Mouse (Mus musculus) midbrain, embryonic 15.5 days (tissue): ENCODE data around the gene Hoxc9. TPM values are rescaled to one million over a fixed set of nuclear protein-coding genes. Genes with fewer than 3 reads are reported as not detected.

Source experiments
- ATAC-seq: fragments of 200-750 bp; cut with Nextera tagmentation; replicated peaks from 2 replicates; pipeline ENCODE4 v1.8.0; 2017; ENCODE audit warnings: moderate TSS enrichment
- H3K27ac ChIP-seq: fragments of 300-500 bp; sonication (generic); 2 replicates; pipeline ENCODE4 v1.5.1; 2015; ENCODE audit warnings: mild to moderate bottlenecking, inconsistent platforms
- H3K27me3 ChIP-seq: fragments of 300-500 bp; sonication (generic); replicated peaks from 2 replicates; pipeline ENCODE4 v1.6.1; 2015; ENCODE audit warnings: inconsistent platforms
- H3K36me3 ChIP-seq: fragments of 300-500 bp; sonication (generic); replicated peaks from 2 replicates; pipeline ENCODE4 v1.6.1; 2015; ENCODE audit warnings: inconsistent platforms
- H3K4me1 ChIP-seq: fragments of 300-500 bp; sonication (generic); 2 replicates; pipeline ENCODE4 v1.6.1; 2015; ENCODE audit warnings: inconsistent platforms
- H3K4me2 ChIP-seq: fragments of 300-500 bp; sonication (generic); 2 replicates; pipeline ENCODE4 v1.6.1; 2015; ENCODE audit warnings: inconsistent platforms, mild to moderate bottlenecking, moderate library complexity
- H3K4me3 ChIP-seq: fragments of 300-500 bp; sonication (generic); 2 replicates; pipeline ENCODE4 v1.5.1; 2015; ENCODE audit warnings: mild to moderate bottlenecking, inconsistent platforms
- H3K9ac ChIP-seq: fragments of 300-500 bp; sonication (generic); 2 replicates; pipeline ENCODE4 v1.6.1; 2015; ENCODE audit warnings: mild to moderate bottlenecking, inconsistent platforms
- H3K9me3 ChIP-seq: fragments of 300-500 bp; sonication (generic); 2 replicates; pipeline ENCODE4 v1.6.1; 2016; ENCODE audit warnings: inconsistent platforms
- WGBS: fragments of 180-500 bp; shearing (Covaris S2); methylation state at CpG from one replicate; pipeline ENCODE4 v1.1.7; 2015; ENCODE audit warnings: mixed read lengths; 5-methylcytosine and 5-hydroxymethylcytosine counted together
- polyA plus RNA-seq: library from polyadenylated mRNA; unstranded; fragments of >200 nt; fragmentation: Nextera tagmentation; extraction: Ambion mirVana; gene quantifications from 2 replicates; pipeline ENCODE4 v1.2.1, GENCODE M21; 2015

Hoxc9 gene
- polyA plus RNA-seq, 1 experiment from 2014 or later, result not detected

DNA sequence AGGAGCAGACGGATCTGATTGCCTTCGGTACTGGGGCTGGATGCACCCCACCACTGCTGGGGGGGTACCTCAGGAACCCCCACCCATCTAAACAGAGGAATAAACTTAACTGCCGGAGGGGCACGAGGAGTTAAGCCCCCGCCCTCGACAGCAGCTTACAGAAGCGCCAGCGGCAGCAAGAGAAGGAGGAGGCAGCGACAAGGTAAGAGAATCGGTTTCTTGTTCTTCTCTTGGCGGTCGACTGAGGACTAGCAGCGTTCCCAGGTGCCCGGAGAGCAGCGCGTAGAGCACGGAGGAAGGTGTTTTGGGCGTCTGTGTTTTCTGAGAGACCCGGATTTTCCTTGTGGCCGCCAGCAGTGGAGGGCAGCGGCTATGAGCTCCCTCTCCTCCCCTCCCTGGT lies 4.0 kb upstream of the Hoxc9 start:
- Histone ChIP-seq H3K27ac (no peak overlapping the region), H3K4me3 (no peak overlapping the region), H3K9me3 (no peaks in the 10 kb centered on the region), H3K9ac (no peak overlapping the region), H3K27me3 (peaks cover 92% of the 10 kb centered on the region), H3K36me3 (no peaks in the 10 kb centered on the region), H3K4me2 (no peak overlapping the region), H3K4me1 (no peaks in the 10 kb centered on the region)
- WGBS, result 3% methylated on average over 21 of the region's 21 CpGs
- no peak for ATAC-seq

DNA sequence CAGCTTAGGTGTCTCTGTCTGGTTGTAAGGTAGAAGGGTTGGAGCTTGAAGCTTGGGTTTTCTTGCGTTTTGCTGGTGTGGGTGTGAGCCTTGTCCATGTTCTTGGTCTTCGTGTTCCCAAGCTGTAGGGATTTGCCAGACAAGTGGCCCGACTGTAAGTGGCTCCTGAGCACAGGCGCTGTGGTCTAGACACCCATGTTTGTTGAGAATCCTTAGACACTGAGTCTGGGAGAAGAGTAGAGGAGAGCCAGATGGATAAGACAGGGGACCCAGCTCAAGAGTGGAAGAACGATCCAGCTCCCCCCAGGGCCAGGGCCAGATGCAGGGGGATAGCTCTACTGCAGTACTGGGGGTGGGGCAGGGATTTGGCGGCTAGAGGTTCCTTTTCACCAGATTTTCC lies 3.5 kb upstream of the Hoxc9 start:
- 3% methylated on average over 6 of the region's 6 CpGs for WGBS
- no peaks in the 10 kb centered on the region for H3K36me3 ChIP-seq
- no peak overlapping the region for H3K9ac ChIP-seq
- H3K27ac ChIP-seq, result no peak overlapping the region
- no peaks in the 10 kb centered on the region for H3K4me1 ChIP-seq
- peaks cover 92% of the 10 kb centered on the region for H3K27me3 ChIP-seq
- no peak overlapping the region for H3K4me2 ChIP-seq
- no peaks in the 10 kb centered on the region for H3K9me3 ChIP-seq
- H3K4me3 ChIP-seq, result no peak overlapping the region
- no peak for ATAC-seq

DNA sequence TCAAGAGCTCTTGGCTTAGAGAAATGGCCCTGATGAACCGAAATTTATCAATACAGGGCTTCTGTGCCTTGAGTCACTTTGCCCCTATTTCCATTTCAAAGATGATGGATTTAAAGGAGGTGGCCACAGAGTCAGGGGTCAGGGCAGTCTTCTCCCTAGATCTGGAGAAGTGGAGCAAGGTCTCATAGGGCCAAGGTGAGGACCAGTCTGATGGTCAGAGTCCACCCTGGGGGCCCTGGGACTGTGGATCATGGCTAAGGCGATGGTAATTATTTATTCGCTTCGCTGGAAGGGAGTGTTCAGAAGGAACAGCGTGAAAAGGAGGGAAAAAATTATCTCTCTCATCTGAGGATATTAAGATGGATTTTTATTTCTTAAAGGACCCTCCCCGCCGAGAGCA lies 1.2 kb upstream of the Hoxc9 start:
- WGBS, result 3% methylated on average over 7 of the region's 7 CpGs
- Histone ChIP-seq H3K4me2 (no peak overlapping the region), H3K4me1 (no peaks in the 10 kb centered on the region), H3K9me3 (no peaks in the 10 kb centered on the region), H3K27ac (no peak overlapping the region), H3K36me3 (no peaks in the 10 kb centered on the region), H3K4me3 (no peak overlapping the region), H3K27me3 (peaks cover 94% of the 10 kb centered on the region), H3K9ac (no peak overlapping the region)
- no peak for ATAC-seq

DNA sequence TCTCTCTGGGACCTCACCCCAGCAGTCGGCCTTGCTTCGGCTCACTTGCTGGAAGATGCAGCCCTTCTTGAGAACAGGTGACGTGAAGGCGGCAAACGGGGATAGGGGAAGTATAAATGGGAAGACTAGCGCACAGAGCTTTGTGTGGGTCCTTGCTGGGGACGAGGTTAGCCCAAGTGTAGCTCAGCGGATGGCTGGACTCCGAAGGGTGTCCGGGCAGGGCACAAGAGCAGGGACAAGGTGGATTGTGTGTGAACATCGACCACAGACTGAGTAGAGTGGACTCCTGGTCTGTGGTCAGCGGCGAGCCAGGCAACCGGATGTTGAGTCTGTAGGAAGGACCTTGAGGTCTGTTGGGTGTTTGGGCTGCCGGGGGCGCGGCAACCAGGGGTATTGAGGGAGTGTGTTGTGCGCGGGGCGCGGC lies 539 bp upstream of the Hoxc9 start:
- H3K4me3 ChIP-seq, result no peak overlapping the region
- no peaks in the 10 kb centered on the region for H3K4me1 ChIP-seq
- no peaks in the 10 kb centered on the region for H3K9me3 ChIP-seq
- H3K27ac ChIP-seq, result no peak overlapping the region
- H3K27me3 ChIP-seq, result peaks cover 93% of the 10 kb centered on the region
- H3K9ac ChIP-seq, result no peak overlapping the region
- H3K4me2 ChIP-seq, result no peak overlapping the region
- no peak for ATAC-seq
- under 1% methylated on average over 21 of the region's 21 CpGs for WGBS
- no peaks in the 10 kb centered on the region for H3K36me3 ChIP-seq

DNA sequence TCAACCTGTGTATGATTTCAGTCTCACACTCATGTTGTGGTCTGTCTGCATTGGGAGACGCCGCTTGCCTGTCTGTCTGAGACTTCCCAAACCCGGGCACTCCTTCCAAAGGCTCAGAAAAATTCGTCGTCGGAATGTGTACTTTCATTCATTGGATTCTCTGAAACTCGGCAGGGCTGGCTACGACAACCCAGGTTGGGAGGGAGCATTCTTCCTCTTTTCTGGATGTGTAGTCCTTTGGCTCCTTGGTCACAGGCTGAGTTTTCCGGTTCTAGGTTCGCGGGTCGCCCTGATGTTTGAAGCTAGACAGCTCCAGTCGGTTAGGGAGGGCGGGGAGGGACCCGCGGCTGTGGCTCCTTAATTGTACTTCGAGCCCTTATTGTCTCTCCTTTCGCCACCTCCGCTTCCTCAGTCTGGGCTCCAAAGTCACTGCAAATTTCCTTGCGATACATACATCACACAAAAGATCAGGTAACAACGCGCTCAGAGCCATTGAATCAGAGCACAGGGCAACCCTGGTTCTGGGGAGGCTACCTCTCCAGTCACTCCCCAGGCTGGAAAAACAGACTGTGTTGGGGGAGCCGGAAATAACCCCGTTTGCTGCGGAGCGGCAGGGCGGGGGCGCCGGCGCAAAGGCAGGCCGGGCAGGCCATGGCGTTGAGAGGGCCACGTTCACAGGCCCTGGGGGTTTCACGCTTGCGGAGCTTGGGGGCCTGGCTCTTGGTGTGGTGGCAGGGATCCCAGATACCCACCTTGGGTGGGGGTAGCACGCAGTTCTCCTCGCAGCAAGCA lies 588 bp downstream of the Hoxc9 start:
- Histone ChIP-seq H3K9ac (no peak overlapping the region), H3K9me3 (no peaks in the 10 kb centered on the region), H3K27me3 (peaks cover 94% of the 10 kb centered on the region), H3K4me2 (no peak overlapping the region), H3K36me3 (no peaks in the 10 kb centered on the region), H3K4me1 (peaks cover 7% of the 10 kb centered on the region), H3K4me3 (no peak overlapping the region), H3K27ac (no peak overlapping the region)
- under 1% methylated on average over 37 of the region's 37 CpGs for whole genome bisulfite sequencing
- ATAC-seq, result no peak

DNA sequence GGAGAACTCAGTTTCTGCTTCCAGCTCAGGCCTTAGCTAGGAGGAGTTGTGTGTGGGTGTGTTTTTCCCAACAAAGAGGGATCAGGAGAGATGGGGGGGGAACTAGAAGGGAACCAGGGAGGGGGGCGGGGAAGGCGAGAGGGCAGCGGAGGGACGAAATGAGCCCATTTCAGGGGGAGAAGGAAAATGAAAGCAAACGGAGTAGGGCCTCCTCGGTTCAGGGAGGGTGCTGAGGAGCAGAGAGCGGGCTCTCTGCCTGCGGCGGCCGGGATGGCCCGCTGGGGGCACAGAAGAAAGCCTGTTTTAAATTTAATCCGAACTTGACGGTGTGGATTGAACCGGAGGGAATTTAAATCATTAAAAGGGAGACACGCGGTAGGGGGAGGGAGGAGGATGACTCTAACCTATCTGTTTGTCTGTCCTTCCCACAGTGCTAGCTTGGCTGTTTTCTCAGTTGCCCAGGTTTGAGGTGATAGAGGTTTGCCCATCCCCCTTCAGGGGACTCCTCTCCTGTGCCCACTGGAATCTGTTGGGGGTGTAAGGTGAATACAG lies 1.3 kb downstream of the Hoxc9 start:
- 2% methylated on average over 16 of the region's 16 CpGs for WGBS
- ATAC-seq, result no peak
- H3K27me3 ChIP-seq, result peaks cover 94% of the 10 kb centered on the region
- H3K4me1 ChIP-seq, result peaks cover 10% of the 10 kb centered on the region
- H3K9me3 ChIP-seq, result no peaks in the 10 kb centered on the region
- H3K27ac ChIP-seq, result no peak overlapping the region
- H3K4me3 ChIP-seq, result no peak overlapping the region
- no peak overlapping the region for H3K4me2 ChIP-seq
- H3K9ac ChIP-seq, result no peak overlapping the region
- no peaks in the 10 kb centered on the region for H3K36me3 ChIP-seq

DNA sequence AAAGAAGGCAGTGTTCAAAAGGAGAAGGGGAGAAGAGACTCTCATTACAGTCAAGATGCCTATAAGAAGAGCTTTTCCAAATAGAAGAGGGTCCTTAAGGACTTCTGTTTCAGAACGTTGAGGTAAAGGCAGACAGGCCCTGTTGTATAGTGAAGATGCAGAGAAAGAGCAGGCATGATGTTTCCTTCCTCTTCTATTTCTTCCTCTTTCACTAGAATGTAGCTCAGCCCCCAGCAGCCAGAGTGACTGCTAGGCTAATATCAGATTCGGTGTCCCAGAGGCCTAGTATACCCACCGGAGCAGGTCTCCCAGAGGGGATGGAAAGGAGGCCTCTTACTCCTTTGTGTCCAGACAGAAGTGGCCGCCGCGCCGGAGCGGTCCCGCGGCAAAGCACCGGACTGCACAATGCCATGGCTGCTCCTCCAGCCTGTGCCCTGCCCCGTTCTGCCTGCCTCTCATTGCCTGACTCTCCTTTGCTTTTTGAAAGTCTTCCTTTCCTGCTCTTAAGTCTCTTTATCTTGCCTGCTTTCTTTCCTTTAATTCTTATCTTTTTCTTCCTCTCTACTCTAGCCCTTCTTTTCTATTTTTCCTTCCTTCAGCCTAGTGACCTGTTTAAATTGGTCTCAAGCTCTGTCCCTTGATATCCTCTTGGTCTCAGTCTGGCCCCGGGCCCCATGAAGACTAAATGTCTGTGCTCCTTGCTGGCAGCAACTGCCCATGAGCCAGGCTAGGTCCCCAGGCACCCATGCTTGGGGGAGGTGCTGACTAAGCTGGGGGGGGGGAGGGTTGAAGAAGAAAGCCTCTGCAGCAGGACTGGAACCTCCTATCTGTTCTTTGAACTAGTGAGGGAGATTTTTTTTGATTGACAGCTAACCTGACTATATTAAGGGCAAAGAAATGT lies 2.6 kb downstream of the Hoxc9 start:
- no peak overlapping the region for H3K9ac ChIP-seq
- no peak overlapping the region for H3K4me2 ChIP-seq
- WGBS, result 2% methylated on average over 13 of the region's 13 CpGs
- H3K4me1 ChIP-seq, result peaks cover 10% of the 10 kb centered on the region
- H3K27me3 ChIP-seq, result peaks cover 93% of the 10 kb centered on the region
- no peaks in the 10 kb centered on the region for H3K9me3 ChIP-seq
- no peak overlapping the region for H3K4me3 ChIP-seq
- no peak overlapping the region for H3K27ac ChIP-seq
- no peak for ATAC-seq
- no peaks in the 10 kb centered on the region for H3K36me3 ChIP-seq

DNA sequence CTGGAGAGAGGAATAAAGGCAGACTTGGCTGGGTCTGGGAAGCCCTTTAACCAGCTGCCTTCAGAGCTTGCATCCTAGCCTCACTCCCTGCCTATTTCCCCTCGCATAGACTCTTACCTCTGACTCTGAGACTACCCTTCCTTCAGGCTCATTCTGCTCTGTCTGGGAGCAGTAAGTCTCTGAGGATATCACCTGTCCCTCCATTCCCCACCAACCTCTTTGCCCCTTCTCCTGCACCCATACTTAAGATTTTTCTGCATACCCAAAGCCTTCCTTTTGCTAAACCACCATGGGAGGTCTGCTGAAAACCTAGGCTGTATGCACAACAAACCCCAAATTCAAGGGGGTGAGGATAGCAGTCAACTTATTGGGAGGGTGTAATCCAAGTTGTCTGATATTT lies 3.7 kb downstream of the Hoxc9 start:
- Histone ChIP-seq H3K27me3 (peaks cover 92% of the 10 kb centered on the region), H3K4me1 (peaks cover 10% of the 10 kb centered on the region), H3K27ac (no peak overlapping the region), H3K36me3 (no peaks in the 10 kb centered on the region), H3K4me3 (no peak overlapping the region), H3K9ac (no peak overlapping the region), H3K9me3 (no peaks in the 10 kb centered on the region), H3K4me2 (no peak overlapping the region)
- ATAC-seq, result no peak
- 0% methylated on average over 1 of the region's 1 CpGs for WGBS

DNA sequence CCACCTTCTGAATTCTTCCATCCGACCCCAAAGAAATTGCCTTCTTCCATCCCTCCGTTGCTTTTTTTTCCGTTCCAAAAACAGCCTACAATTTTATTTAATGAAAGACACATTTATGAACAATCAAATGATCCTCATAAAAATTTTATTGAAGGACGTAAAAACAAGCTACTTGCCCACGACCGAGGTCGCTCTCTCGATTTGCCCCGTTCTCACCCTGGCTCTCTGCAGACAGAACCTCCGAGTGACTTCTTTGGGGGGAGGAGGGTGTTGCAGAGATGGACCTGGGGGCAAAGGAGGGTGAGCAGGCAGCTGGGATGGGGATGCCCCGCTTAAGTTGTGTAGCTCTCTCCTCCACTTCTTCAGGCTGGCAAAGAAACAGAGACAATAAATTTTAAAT lies 4.1 kb downstream of the Hoxc9 start:
- no peak for ATAC-seq
- Histone ChIP-seq H3K4me2 (no peak overlapping the region), H3K9me3 (no peaks in the 10 kb centered on the region), H3K4me3 (no peak overlapping the region), H3K36me3 (no peaks in the 10 kb centered on the region), H3K27ac (no peak overlapping the region), H3K9ac (no peak overlapping the region), H3K4me1 (peaks cover 10% of the 10 kb centered on the region), H3K27me3 (peaks cover 92% of the 10 kb centered on the region)
- 3% methylated on average over 11 of the region's 11 CpGs for WGBS

DNA sequence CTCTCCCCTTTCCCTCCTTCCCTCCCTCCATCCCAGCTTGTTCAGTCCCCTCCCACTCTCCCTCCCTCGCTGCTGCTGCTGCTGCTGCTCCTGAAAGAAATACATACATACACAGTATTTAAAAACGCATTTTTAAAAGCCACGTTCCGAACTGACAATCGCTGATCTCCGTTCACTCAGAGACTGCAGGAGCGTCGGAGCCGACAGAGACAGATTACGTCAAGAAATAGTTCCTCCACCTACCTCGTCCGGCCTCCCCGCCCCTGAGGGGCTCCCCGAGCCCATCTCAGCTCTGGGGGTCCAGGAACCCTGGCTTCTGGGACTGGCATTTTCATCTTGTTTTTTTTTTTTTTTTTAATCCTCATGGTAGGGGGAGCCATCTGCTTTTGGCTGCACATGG lies 4.7 kb downstream of the Hoxc9 start:
- Histone ChIP-seq H3K9ac (no peak overlapping the region), H3K4me2 (peak overlapping the region; percentile 29; the same call in 1 of the 2 replicates), H3K4me1 (peaks cover 10% of the 10 kb centered on the region), H3K9me3 (no peaks in the 10 kb centered on the region), H3K27ac (no peak overlapping the region), H3K4me3 (no peak overlapping the region), H3K27me3 (peaks cover 92% of the 10 kb centered on the region), H3K36me3 (no peaks in the 10 kb centered on the region)
- ATAC-seq, result no peak
- 0% methylated on average over 14 of the region's 14 CpGs for WGBS

DNA sequence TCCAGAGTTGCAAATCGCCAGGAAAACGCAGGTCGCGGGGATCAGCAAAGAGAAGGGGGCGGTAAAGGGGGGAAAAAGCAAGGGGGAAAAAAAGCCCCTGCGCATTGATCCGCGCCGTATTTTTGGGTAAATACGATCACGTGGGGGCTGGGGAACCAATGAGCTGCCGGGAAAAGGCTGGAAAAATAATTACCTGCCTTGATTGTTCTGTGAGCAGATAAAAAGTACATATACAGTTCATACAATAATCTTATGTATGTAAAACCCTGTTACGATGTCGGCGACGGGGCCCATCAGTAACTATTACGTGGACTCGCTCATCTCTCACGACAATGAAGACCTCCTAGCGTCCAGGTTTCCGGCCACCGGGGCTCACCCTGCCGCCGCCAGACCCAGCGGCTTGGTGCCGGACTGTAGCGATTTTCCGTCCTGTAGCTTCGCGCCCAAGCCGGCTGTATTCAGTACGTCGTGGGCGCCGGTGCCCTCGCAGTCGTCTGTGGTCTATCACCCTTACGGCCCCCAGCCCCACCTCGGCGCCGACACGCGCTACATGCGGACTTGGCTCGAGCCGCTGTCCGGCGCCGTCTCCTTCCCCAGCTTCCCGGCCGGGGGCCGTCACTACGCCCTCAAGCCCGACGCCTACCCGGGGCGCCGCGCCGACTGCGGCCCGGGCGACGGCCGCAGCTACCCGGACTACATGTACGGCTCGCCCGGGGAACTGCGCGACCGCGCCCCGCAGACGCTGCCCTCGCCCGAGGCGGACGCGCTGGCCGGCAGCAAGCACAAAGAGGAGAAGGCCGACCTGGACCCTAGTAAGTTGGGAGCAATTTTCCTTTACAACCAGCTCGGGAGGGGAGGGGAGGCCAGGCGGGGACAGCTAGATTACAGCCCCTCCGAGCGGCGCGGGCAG lies 5.4 kb downstream of the Hoxc9 start:
- Histone ChIP-seq H3K27ac (no peak overlapping the region), H3K4me3 (peak overlapping the region; percentile 16; the same call in 1 of the 2 replicates), H3K27me3 (peaks cover 93% of the 10 kb centered on the region), H3K9me3 (no peaks in the 10 kb centered on the region), H3K4me2 (peak overlapping the region; percentile 29), H3K9ac (no peak overlapping the region), H3K36me3 (no peaks in the 10 kb centered on the region), H3K4me1 (peaks cover 10% of the 10 kb centered on the region)
- under 1% methylated on average over 88 of the region's 88 CpGs for WGBS
- ATAC-seq, result no peak
